Mouse (Mus musculus) megakaryocyte, embryonic 14.5 days (primary cell): Measurements from ENCODE around the gene A530016L24Rik.

Source experiments
- FLI1 ChIP-seq: IDR thresholded peaks from 2 replicates; pipeline ENCODE4 v1.6.1; 2012; ENCODE audit warnings: low read length, inconsistent platforms, mixed read lengths
- GATA1 ChIP-seq: IDR thresholded peaks from 3 replicates; pipeline ENCODE4 v1.6.1; 2012; ENCODE audit warnings: mixed read lengths, low read length, inconsistent platforms, borderline replicate concordance

DNA sequence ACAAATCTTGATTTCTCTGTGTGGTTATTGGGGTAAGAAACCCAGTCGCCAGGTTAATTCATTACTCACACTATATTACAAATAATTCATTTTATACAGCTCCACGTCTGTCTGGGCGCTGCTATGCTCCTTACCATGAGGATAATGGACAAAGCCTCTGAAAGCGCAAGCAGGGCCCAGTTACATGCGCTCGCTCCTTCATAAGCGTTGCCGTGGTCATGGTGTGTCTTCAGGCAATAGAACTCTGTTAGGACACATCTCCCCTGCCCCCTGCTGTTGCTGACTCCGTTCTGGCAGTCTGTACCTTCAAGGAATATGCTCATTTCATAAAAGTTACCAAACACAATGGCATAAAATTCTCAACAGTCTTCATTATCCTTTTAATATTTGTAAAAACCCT lies 37.4 kb upstream of the A530016L24Rik start:
- no peak for TF ChIP-seq GATA1
- no peak for TF ChIP-seq FLI1
